Mouse (Mus musculus) embryonic fibroblast, embryonic 13.5 days (primary cell): ENCODE data around the gene Fam166a.

ENCODE experiments used
- CTCF ChIP-seq: IDR thresholded peaks from 2 replicates; pipeline ENCODE4 v1.5.1; 2011; ENCODE audit warnings: mild to moderate bottlenecking, control low read depth, low read length, moderate library complexity, borderline replicate concordance; ENCODE audit not compliant: insufficient read depth
- POLR2A ChIP-seq: IDR thresholded peaks from 2 replicates; pipeline ENCODE4 v1.6.1; 2011; ENCODE audit warnings: low read depth, mild to moderate bottlenecking, control low read depth, low read length, moderate library complexity

- no peak for TF ChIP-seq CTCF
- no peak for TF ChIP-seq POLR2A
These were observed 47.3 kb upstream of the Fam166a start for GRCm38 (mm10) chr2:25171101-25171768.
